Mouse (Mus musculus): ENCODE data around the gene Gpr137.
"Not testable (repeated sequence)": the region's sequence is repeated elsewhere in the genome, so short reads cannot be mapped to it uniquely, and the experiment has no call there.

Gpr137 gene

GRCm38 (mm10) chr19:6942249-6942691, at the start of gene Gpr137:
Gpr137 (minus strand) TSS chr19:6942480.
- DNase-seq (ENCODE audit: low spot score in 2 of 2) = peak; percentile 95 to 96

DNA sequence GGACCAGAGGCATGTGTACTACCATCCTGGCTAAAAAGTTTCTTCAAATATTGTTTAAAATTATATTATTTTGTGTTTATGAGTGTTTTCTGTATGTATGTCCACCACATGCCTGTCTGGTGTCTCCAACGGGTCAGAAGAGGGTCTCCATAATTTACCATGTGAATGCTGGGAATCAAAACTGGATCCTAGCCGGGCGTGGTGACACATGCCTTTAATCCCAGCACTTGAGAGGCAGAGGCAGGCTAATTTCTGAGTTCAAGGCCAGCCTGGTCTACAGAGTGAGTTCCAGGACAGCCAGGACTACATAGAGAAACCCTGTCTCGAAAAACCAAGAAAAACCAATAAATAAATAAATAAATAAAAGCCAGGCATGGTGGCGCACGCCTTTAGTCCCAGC, 48.9 kb upstream of the Gpr137 start:
- DNase-seq (ENCODE audit: low spot score in 2 of 2) = not testable (repeated sequence)

GRCm38 (mm10) chr19:6990712-6991111, 48.4 kb upstream of the Gpr137 start:
- DNase-seq (ENCODE audit: low spot score in 2 of 2) = no peak

DNA sequence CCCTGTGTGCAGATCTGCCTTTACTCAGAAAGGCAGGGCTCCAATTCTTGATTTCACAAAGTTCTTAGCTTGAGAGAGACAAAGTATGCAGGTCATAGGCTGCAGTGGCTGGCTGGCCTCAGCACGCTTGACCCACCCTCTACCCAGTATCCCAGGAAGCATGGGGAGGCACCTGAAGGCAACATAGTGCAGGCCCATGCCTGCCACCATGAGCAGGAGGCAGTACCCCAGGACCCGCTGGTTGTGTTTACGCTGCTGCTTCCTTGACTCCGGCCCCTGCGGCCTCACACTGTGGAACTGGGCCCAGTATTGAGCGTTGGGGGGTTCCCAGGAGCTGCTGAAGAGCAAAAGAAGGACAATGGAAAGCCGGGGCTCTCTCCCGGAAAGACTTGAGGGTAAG, 47.0 kb upstream of the Gpr137 start:
- DNase-seq (ENCODE audit: low spot score in 2 of 2) = peak in 1 of 2 experiments; percentile 33

GRCm38 (mm10) chr19:6987904-6988285, 45.6 kb upstream of the Gpr137 start:
- DNase-seq (ENCODE audit: low spot score in 2 of 2) = no peak

DNA sequence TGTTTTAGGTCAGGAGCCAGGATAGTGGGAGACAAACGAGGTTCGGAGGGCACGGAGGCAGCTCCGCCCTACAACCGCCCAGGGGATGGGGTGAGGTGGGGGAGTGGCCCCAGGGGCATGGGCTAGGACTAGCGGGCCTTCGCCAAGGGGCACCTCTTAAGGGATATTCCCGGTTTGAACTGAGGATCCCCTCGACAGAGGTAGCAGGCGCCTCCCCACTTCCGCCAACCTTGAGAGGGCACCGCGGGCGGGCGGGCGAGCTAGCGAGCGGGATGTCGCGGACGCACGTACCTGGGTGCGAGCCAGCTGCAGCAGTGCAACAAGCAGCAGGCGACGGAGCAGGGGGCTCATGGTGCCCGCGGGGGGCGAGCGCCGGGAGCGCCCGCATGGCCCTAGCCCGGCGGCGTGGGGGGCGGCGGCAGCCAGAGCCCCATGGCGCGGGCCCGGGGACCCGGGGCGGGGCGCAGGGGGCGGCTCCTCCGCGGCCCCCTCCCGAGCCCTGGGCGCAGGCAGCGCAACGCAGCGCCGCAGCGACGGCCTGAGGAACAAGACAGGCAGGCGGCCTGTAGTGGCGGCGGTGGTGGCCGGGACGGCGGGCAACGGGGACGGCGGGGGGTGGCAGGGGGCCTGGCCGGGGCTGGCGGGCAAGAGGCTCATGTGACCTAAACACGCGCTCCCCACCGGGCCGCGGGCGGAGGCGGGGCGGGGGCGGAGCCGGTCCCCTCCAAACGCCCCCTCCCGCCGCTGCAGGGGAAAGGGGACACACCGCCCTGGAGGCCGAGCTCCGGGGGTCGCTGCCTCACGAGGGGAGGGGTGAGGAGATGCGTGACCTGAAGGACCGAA, 45.0 kb upstream of the Gpr137 start, which contains the start of gene Vegfb:
Gene Vegfb, minus strand, starts transcription at position 591 of the 843 bp plus-strand sequence.
- peak in 1 of 2 experiments; percentile 74 for DNase-seq (ENCODE audit: low spot score in 2 of 2)

- peak in 1 of 2 experiments; percentile 30 for DNase-seq (ENCODE audit: low spot score in 2 of 2)
Measured at GRCm38 (mm10) chr19:6985951-6986708, 43.9 kb upstream of the Gpr137 start.

DNA sequence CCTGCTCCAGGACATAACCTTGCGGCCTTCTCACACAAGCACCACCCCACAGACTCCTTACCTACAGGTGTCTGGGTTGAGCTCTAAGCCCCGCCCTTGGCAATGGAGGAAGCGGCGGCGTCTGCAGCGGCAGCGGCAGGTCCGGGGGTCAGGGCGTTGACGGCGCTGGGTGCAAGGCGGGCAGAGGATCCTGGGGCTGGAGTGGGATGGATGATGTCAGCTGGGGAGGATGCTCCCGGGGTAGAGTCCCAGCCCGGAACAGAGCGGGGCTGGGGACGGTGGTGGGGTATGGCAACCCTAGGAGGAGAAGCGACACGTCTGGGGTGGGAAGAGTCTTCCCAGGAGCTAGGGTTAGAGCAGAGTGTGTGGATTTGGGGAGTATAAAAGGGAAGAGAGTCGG, 43.0 kb upstream of the Gpr137 start:
- peak in 1 of 2 experiments; percentile 28 for DNase-seq (ENCODE audit: low spot score in 2 of 2)

DNA sequence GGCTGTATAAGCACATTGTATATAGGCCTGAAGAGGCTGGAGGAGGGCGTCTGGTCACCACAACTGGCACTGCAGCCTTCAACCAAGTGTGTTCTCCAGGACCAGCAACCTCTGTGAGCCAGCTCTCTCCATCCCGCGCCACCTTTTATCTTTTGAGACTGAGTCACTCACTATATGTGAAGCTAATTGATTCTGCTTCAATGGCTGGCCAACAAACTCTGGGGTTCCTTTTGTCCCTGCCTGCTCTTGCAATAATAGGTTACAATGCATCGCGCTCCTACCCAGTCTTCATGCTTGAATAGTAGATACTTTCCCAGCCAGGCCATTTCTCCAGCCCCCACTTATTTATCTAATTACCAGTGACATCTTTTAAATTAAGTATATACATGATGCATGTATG, 41.3 kb upstream of the Gpr137 start:
- DNase-seq (ENCODE audit: low spot score in 2 of 2) = no peak

DNA sequence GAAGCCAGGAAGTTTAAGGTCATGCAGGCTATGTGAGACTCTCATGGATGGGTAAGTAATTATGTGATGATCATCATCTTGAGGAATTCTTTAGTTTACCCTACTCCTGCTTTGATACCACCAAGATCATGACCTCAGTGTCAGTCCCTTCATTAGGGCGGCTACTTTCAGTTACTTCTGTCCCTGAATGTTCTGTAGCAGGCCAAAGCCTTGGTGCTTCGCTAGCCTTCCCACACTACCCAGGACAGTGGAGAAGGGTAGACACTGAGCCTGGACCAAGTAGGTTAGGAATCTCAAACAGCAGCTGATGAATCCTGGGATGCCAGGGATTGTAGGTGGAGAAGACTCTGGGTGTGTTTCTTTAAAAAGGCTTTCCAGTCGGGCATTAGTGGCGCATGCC, 39.2 kb upstream of the Gpr137 start:
- DNase-seq (ENCODE audit: low spot score in 2 of 2) = no peak

DNA sequence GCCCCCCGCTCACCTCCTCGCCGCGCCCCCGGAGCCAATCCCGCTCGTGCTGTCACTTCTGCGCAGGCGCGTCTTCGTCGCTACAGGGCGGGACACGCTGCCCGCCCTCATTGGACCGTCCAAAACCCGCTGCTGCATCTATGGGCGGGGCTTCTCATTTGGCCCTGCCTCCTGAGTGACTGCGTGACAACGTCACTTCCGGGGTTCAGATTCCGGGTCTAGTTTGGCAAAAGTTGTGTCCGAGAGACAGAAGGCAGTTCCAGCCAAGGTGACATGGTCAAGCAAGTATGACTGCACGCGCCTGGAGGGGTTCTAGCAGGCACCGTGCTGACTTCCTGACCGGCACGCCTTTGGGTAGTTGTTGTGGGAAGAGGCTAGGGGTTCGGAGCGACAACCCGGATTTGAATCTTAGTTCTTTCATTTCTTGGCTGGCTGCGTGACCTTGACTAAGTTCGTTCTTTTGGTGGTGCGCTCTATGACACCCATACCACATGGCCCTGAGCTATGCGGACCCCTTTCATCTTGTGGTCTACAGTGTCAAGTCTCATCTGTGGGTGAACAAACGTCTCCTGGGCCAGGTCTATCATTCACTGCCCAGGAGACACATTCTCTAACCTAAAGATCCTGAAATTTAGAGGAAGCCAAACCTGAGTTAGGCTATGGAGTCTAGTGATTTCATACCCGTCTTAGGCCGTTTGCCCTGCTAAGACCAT, 38.3 kb upstream of the Gpr137 start, which contains the start of gene Fkbp2:
Gene Fkbp2, minus strand, starts transcription at position 121 of the 713 bp plus-strand sequence.
- peak; percentile 99 for DNase-seq (ENCODE audit: low spot score in 2 of 2)

DNA sequence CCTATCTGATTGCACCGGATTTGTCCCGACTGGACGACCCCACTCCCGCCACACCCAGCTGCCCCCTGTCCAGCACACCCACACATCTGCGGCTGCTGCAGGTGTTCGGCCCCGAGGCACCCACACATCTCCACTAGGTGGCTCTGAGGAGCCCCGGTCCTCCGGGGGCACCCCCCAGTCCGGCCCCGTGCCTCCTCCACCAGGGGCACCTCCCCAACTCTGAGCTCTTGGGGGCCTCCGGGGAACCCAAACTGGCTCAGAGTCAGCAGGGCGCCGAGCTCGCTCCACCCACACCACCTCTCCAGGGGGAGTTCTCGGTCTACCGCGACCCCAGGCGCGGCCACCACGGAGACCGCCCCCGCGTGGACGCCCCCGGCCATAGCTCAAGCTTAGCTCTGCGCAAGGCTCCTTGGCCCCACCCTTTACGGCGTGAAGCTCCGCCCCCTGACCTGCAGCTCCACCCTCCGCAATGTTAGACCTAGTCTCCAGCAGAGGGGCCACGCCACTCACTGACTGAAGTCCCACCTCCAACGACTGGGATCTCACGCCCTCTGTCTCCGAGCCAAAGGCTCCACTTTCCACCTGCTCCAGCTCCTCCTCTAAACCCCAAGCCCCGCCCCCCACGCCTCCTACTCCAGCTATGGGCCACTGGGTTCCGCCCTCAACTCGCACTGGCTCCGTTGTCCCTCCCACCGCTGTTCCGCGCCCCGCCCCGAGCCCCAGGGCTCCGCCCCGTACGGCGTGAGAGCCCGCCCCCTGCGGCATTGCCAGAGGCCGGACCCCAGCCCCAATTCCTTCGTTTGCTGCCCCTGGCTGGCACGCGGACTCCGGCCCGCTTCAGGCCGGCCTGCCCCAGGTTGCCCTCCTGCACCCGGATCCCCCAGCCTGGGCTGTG, 37.5 kb upstream of the Gpr137 start:
- DNase-seq (ENCODE audit: low spot score in 2 of 2) = peak; percentile 100

DNA sequence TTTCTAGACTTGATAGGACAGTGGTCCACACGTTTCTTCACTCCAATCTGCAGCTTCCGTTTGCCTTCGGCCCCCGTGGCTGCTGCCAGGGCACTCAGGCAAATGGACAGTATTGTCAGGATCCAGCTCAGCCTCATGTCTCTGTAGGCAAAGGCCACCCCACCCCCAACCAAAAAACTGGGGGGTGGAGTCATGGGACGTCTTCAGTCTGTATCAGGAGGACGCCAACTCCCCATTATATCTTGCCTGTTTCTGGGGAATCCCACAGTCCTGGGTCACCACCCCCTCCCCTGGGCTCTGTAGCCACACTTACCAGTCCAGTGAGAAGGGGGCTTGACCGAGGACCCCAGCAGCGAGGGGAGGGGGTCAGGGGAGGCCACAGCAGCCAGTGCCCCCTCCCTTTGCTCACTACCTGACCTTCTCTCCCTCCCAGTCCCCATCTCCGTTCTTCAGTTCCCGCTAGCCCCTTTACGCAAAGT, 36.8 kb upstream of the Gpr137 start:
- DNase-seq (ENCODE audit: low spot score in 2 of 2) = peak; percentile 70 to 81

DNA sequence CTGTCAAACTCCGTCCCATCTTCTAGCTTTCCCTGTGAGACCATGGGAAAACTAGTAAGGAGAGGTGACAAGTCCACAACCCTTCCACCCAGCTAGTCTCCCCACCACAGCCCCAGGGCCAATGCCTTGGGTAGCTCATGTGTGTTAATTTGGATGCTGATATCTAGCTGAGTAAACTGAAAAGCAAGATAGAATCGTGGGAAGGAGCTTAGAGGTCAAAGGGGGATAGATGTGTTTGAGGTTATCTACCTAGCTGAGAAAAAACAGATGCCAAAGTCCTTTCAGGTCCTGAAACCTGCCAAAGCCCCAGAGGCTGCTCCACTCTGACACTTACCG, 36.3 kb upstream of the Gpr137 start:
- no peak for DNase-seq (ENCODE audit: low spot score in 2 of 2)

- no peak for DNase-seq (ENCODE audit: low spot score in 2 of 2)
Measured at GRCm38 (mm10) chr19:6977759-6978638, 35.7 kb upstream of the Gpr137 start.

- DNase-seq (ENCODE audit: low spot score in 2 of 2) = peak; percentile 89 to 92
Measured at GRCm38 (mm10) chr19:6975537-6976521, 33.5 kb upstream of the Gpr137 start, which contains the start of gene Plcb3. Plcb3 (minus strand) TSS chr19:6976470.

DNA sequence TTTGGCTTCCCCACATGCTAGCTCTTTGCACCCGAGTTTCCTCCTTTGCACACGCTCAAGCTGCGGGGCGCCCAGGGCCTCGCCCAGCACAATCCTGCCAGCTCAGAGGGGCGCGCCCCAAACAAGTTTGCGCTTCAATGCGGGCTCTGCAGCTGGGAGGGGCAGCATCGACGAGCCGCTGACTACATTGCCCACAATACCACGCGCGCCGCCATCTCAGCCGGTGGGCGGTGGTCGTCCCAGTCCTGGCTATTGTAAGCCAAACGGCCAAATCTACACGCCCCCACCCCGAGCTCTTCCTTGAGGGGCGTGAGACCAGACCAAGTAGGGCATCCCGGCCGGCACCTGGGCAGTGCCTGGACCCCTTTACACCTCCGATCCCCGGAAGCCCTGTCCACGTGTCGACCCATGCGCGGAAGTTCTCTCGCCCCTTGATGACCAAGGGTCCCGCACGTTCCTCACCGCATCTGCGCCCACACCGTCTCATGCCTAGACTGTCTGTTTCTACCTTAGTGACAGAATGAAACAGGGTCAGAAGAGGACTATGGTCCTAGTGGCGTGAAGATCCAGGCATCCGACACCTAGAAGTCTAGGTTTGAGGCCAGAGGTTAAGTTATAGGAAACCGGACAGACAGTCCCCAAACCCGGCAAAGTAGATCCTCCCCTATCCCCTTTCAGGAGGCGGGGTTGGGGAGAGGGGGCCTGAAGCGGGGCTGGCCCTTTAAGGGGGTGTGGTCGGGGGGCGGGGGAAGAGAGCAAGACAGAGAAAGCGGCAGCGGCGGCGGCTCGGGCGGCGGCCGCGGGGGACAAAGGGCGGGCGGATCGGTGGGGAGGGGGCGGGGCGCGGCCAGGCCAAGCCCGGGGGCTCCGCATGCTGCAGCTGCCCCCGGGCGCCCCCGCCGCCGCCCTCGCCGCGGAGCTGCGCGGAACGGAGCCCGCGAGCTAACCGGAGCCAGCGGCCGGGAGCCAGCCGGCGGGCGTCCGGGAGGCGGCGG, 32.2 kb upstream of the Gpr137 start, which contains the start of gene Ppp1r14b:
Gene Ppp1r14b, plus strand, starts transcription at position 758 of the 995 bp plus-strand sequence.
- peak; percentile 88 for DNase-seq (ENCODE audit: low spot score in 2 of 2)
